Mouse (Mus musculus) cerebral cortex, adult 2 months (tissue): ENCODE measurements around the gene Txnip.

ENCODE experiments used
- WGBS: fragments of 180-500 bp; shearing (Covaris S2); methylation state at CpG from one replicate; pipeline ENCODE4 v1.1.7; 2018; 5-methylcytosine and 5-hydroxymethylcytosine counted together

Gene Txnip

DNA sequence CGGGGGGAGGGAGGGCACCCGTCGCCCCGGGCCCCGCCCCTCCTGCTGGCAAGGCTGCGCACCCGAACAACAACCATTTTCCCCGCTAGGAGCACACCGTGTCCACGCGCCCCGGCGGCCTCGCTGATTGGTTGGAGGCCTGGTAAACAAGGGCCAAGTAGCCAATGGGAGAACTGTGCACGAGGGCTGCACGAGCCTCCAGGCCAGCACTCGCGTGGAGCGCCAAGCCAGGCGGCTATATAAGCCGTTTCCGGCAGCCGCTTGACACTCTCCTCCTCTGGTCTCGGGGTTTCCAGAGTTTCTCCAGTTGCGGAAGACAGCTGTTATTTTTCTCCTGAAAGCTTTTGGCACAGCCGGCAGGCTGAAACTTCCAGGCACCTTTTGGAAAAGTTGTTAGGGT is at the start of gene Txnip:
TSS of gene Txnip (plus strand) at position 264 of the 400 bp plus-strand sequence.
- under 1% methylated on average over 26 of the region's 26 CpGs for WGBS

DNA sequence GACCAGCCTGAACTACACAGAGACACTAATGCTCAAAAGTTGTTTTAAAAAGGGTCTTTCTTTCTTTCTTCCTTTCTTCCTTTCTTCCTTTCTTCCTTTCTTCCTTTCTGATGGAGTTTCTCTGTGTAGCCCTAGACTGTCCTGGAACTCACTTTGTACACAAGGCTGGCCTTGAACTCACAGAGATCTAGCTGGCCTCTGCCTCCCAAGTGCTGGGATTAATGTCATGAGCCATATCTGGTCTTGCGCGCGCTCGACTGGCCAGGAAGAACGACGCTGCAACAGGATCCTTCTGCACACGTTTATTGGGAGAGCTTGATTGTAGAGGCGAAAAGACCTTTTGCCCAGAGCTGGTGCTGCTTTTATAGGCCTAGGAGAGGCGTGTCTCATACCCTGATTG is 49.8 kb upstream of the Txnip start:
- 90% methylated on average over 8 of the region's 9 CpGs for WGBS

DNA sequence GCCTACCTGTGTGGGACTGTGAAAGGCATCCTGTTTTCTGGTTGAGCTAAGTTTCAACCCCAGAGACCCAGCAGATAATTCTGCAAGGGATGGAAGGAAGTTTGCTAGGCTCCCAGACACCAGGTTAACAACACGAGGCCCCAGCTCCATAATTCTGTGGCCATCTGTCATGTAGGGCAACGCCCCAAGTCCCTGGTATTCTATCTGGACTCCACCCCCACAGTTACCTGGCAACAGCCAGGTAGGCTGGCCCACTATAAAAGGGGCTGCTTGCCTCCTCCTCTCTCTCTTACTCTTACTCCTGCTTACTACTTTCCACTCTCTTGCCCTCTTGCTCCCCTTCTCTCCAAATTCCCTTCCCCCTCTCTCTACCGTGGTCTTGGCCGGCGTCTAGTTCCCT is 37.6 kb upstream of the Txnip start:
- 71% methylated on average over 5 of the region's 5 CpGs for WGBS

DNA sequence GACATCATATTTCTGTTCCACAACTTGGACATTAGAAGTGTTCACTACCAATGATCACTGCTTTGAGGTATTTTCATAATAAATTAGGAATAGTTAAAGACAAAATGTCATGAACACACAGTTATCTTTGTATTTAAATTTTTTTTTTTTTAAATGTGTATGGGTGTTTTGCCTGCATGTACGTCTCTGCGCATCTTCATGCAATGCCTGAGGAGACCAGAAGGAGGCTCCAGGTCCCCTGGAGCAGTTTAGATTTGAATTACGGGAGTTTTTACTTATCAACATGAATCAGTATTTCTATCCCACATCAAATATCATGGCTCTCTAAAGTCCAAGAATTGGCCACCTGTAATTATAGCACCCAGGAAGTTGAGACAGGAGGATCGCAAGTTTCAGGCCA is 35.6 kb upstream of the Txnip start:
- WGBS, result 64% methylated on average over 4 of the region's 4 CpGs

DNA sequence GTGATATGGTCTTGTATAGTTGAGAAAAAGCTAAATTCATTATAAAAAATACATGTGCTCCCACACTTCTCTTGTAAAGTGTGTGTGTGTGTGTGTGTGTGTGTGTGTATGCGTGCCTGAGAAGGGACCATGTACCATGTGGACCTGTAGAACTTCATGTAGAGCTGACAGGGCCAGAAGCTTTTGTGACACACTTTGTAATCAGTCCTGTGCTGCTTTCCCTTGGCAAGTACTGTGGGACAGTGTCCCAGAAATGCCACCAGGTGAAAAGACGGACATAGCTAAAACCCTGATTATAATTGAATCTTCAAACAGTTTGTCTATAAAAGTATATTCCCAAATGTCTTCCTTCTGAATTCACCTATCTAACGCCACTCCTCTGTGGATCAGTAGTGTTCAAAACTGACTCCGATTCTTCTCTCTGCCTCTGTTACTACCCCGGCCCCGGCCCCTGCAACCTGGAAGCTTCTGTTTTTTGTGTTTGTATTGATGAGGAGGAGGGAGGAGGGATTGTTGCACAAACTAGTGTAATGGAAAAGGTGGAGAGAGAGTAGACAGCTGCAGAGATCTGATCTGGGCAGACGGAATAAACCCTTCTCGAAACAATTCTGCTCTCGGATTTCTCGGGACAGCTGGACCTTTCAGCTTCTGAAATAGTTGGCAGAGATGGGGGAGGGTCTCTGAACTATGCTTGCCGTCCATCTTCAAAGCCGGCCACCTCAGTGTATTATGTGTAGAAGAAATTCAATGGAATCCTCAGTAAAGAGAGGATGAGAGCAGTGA is 33.5 kb upstream of the Txnip start:
- WGBS, result 66% methylated on average over 12 of the region's 12 CpGs

DNA sequence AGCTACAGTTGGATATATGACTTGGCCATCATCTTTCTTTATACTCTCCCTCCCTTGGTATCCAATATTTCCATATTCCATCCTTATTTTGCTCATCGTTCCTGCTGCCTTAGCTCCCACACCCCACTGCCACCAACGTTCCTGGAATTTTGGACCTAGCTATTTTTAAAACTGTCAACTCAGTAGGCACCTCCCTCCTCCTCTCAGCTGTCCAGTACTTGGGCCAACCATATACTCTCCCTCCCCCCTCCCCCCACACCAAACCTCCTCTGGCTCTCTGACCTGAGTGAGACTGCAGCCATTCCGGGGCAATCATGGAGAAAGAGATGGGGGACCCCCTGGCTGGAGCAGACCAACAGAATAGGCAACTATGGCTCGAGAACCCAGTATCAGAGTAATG is 32.8 kb upstream of the Txnip start, which contains the start of gene Hfe2:
TSS of gene Hfe2 (plus strand) at position 259 of the 400 bp plus-strand sequence.
- WGBS, result 62% methylated on average over 4 of the region's 4 CpGs

DNA sequence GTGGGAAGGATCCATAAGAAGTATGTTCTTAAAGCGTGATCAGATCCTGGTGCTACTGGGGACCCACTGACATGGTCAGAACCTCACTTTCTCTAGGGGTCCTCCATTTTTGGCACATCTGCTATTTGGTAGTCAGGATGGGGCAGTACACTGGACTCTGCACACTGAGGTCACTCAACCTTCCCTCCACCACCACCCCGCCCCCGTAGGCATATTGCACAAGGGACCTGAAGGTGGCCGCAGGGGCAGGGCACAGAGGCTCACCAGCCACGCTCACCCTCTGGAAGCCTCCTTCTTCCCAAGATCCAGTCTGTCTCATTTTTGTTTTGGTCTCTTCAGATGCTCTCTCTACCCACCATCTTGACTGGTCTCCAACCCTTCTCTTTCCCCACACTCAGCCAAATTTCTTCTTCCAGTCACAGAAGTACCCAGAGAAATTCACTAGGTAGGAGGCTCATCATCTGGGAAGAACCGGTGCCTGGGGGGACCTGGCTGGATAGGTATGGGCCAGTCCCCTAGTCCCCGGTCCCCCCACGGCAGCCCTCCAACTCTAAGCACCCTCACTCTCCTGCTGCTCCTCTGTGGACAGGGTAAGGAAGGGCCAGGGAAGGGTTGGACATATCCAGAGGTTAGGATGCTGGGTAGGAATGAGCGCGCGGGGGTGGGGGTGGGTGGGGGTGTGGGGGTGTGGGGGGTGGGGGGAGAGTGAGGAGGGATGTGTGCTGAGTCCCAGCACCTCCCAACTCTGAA is 31.6 kb upstream of the Txnip start:
- 69% methylated on average over 11 of the region's 11 CpGs for WGBS

DNA sequence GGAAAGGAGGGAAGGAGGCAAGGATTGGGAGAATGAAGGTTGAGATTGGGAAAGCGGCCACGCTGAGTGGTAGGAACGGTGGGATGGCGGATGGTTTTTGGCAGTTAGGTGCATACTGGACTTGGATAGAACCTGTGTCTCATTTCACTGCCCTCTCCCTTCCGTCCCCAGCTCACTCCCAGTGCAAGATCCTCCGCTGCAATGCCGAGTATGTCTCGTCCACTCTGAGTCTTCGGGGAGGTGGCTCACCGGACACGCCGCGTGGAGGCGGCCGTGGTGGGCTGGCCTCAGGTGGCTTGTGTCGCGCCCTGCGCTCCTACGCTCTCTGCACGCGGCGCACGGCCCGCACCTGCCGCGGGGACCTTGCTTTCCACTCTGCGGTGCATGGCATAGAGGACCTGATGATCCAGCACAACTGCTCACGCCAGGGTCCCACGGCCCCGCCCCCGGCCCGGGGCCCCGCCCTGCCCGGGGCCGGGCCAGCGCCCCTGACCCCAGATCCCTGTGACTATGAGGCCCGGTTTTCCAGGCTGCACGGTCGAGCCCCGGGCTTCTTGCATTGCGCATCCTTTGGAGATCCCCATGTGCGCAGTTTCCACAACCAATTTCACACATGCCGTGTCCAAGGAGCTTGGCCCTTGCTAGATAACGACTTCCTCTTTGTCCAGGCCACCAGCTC is 30.8 kb upstream of the Txnip start:
- 4% methylated on average over 44 of the region's 44 CpGs for whole genome bisulfite sequencing

DNA sequence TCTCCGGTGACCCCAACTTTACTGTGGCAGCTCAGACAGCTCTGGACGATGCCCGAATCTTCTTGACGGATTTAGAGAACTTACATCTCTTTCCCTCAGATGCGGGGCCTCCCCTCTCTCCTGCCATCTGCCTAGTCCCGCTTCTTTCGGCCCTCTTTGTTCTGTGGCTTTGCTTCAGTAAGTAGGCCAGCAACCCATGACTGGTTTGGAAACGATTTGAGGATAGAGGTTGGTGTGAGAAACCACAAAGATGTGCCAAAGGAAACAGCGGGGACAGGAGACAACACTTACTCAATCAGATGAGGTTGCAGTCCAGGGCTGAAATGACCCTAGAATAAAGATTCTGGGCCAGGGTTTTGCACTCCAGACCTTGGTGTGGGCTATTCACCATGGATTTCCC is 29.3 kb upstream of the Txnip start:
- WGBS, result 67% methylated on average over 9 of the region's 9 CpGs

DNA sequence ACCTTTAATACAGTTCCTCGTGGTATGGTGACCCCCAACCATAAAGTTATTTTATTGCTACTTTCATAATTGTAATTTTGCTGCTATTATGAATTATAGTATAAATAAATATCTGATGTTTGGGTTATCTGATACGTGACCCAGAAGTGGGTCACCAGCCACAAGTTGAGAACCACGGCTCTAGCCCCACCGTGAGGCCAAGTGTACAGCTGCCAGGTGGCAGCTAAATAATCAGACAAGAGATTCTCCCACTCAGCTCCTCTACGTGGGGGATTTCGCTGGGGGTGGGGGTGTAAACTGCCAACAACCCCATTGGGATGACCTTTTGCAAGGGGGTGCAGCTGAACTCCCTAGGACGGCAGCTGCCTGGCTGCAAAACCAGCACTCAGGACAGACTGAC is 25.7 kb upstream of the Txnip start:
- 64% methylated on average over 7 of the region's 7 CpGs for WGBS

DNA sequence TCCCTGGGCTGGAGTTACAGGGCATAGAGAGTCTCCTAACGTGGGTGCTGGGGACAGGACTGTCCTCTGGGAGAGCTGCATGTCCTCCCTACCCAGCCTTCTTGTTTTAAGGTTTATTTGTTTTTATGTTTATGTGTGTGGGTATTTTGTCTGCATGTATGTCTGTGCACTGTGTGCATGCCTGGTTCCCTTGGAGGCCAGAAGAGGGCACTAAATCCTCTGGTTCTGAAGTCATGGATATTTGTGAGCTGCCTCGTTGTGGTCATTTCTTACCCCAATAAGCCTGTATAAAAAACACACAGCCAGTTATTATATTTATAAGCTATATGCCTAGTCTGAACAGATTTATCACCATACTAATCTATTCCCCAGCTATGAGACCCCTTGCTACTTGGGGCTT is 23.5 kb upstream of the Txnip start:
- 56% methylated on average over 2 of the region's 2 CpGs for WGBS

DNA sequence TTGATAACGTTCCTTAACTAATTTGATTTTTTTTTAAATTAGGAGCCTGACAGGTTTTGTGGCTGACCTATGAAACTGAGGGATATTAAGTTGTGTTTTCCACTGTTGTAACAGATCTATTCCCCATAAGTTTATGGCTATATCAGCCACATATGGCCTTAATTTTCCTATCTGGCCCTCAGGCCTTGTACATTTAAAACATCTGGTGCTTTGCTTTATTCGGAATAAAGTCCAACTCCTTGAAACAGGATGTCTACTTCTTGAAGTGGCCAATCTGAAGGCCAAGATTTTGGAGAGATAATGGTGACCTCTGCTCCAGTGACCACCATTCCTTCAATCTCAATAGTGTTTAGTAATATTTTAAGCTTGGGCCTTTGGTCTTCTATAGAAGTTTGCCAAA is 18.4 kb upstream of the Txnip start:
- WGBS, result 91% methylated on average over 2 of the region's 2 CpGs

DNA sequence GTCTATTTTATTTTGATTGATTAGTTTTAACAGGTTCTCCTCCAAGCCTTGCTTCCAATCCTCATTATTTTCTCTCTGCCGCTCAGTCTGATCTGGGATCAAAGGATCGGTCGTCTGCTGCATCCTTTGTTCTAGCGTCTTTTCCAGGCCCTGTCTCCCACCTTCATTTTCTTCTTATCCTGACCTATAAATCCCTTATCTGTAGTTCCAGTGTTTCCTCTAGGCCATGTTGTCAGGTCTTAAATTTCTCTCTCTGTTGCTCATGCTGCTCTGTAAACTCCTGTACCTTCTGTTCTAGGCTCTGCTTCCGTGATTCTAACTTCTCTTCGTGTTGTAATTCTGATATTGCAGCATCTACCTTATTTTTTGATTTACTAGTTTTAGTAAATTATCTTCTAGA is 17.0 kb upstream of the Txnip start:
- WGBS, result 67% methylated on average over 6 of the region's 6 CpGs

DNA sequence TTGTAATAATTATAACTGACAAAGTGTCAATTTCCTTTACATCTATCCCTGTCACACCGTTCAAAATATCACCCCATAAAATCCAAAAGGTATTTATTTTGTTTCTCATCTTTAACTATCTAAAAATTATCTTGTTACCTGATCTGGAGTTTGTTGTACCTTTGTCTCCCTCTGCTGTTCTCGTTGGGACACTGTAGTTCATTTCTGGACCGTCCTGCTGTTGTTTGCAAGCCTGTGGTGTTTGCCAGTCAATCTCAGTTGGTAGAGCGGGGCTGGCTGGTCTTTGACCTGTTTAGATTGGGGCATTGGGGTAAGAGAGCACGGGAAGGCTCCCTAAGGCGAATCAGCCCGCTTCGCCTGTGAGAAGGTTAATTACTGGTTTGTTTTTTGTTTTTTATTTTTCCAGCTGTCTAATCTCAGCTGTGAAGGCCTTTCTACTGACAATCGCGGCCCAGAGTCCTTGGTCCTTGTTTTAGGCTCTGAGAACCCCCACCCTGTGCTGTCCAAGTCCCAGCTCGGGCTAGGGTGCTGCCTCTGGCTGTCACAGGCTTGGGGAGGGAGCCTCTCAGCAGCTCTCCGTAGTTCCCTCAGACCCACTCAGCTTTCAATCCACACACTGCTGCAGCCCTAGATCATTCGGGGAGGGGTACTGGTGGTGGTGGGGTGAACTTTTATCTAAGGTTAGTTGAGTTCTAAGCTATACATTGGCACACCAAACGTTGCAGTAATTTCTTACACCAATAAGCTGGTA is 16.3 kb upstream of the Txnip start:
- WGBS, result 40% methylated on average over 14 of the region's 14 CpGs

DNA sequence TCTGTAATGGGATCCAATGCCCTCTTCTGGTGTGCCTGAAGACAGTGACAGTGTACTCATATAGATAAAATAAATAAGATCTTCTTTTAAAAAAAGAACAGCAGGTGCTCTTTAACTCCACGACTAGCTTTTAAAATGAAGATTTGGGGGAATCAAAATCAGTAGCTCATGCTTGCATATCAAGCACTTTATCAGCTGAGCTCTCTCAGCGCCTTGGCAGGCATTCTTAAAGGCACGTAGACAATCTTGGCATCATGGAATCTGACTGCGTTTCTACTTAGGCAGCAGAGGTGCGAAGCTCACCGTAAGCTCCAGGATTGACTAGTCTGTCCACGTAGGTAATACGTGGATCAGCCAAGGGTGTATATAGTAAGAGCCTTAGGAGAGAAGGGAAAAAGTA is 15.2 kb upstream of the Txnip start:
- 64% methylated on average over 8 of the region's 8 CpGs for WGBS

DNA sequence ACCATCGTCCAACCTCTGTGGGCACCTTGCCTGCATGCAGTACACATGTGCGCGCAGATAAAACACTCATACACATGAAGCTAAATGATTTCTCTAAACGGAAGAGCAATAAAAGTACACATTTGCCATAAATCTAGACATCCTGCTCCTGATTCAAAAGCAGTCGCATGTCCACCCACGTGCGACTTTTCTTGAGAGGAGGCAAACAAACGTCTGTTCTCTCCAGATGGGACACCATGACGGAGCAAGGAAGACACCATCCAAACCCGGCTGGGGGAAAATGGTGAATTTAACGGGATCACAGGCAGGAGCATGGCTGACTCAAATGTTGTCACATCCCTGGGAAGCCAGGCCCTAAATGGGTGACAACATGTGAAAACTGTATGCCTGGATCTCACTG is 14.4 kb upstream of the Txnip start:
- WGBS, result 69% methylated on average over 11 of the region's 11 CpGs

DNA sequence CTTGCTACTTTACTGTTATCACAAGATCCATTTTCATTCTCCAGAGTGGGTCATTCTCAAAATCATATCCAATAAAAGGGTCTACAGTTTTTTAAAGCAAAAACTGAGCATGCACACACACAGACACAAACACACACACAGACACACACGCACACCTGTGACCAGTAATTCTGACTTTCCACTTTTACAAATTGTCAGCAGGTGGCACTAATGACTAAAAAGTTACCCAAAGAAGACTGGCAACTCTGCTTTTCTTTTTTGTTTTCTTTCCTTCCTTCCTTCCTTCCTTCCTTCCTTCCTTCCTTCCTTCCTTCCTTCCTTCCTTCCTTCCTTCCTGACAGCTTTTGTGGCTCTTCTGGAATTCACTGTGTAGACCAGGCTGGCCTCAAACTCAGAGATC is 12.2 kb upstream of the Txnip start:
- 39% methylated on average over 1 of the region's 1 CpGs for WGBS

DNA sequence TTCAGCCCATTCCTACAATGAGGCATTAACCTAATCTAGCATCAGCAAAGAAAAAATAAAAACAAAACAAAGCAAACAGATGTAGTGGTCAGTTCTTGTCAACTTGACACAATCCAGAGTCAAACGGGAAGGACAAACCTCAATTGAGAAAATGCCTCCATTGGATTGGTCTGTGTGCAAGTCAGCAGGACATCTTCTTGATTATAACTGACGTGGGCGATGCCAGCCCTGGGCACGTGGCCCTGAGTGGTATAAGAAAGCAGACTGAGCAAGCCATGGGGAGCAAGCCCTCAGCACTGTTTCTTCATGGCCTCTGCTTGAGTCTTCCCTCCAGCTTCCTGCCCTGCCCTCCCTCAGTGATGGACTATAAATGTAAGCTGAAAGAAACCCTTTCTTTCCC is 10.9 kb upstream of the Txnip start:
- WGBS, result 45% methylated on average over 4 of the region's 4 CpGs

DNA sequence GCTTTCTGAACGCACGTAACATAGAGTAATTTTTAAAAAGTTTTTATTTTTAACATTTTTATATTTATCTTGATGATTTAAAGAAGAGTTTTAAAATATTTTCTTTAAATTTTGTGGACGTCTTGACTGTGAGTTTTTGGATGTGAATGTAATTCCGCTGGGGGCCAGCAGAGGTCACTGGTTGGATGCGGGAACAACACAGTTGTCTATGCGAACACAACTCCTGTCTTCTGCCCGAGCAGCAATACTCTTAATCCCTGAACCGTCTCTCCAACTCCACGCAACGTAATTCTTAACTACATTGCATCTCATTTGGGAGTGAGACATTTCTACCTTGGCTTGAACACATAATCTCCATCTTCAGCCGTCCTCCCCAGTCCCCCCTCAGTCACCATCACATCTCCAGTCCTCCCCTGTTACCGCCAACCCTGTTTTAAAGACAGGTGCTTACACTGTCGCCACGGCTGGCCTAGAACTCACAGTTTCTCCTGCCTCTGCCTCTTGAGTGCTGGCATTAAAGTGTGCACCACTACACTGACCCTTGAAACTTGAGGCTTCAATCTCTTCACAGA is 10.3 kb upstream of the Txnip start:
- WGBS, result 9% methylated on average over 14 of the region's 14 CpGs

DNA sequence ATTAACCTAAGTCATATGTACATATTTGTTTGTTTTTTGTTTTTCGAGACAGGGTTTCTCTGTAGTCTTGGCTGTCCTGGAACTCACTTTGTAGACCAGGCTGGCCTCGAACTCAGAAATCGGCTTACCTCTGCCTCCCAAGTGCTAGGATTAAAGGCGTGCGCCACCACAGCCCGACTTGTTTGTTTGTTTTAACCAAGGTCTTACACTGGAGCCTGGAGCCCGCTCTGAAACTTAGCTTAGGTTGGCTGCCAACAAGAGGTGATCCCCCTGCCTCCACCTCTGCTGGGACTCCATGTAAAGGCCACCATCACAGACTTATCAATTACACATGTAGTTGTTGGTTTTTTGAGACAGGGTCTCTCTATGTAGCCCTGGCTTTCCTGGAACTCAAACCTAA is 8.9 kb upstream of the Txnip start:
- 91% methylated on average over 7 of the region's 7 CpGs for WGBS

DNA sequence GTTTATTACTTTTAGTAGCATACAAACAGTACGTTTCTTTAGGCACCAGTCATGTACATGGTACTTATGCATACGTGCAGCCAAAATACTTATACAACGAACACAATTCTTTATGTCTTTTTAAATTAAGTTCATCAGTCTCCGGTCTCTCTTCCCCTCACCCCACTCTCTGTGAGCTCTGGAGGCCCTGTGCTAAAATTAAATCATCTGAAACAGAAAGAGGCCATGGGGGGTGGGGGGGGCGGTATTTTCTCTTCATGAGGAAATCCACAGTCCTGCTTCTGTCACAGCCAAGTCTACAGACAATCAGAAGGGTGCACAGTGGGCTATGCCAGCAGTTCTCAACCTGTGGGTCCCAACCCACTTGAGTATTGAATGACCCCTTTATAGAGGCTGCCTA is 8.4 kb upstream of the Txnip start:
- WGBS, result 78% methylated on average over 5 of the region's 5 CpGs

DNA sequence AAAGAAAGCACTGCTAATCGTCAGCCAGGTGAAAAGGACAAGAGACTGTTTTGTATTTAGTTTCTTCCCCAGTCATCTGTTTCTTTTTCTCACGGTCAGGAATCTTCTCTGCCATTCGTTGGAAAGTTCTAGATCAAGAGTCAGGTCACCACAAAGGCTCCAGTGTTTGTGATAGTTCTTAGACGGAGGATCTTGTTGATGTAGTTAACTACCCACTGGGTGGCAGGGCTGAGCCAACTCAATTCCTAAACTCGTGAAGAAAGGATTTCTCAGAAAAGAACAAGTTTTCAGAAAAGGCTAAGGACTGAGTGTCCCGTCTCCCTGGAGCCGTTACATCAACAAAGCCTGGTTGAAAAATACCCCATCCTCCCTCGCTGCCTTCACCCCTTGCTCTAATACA is 6.6 kb upstream of the Txnip start:
- 5% methylated on average over 8 of the region's 8 CpGs for WGBS
